Mouse (Mus musculus) gastrocnemius, adult 18-20 months (tissue): ENCODE measurements around the gene Col20a1. TPM values are rescaled to one million over a fixed set of nuclear protein-coding genes. Genes with fewer than 3 reads are reported as not detected.

Experiments used
- DNase-seq: peaks from one replicate; pipeline ENCODE4 v3.0.0; 2021; ENCODE audit warnings: low spot score
- long read RNA-seq, 2 experiments: library from polyadenylated mRNA; stranded (forward); transcript quantifications; one replicate each; pipeline ENCODE4 v2.0.0; 2021
- total RNA-seq, 2 experiments: library from RNA; stranded (reverse); gene quantifications; 2 replicates each; pipeline ENCODE4 v1.2.3; 2021

Col20a1 gene
- total RNA-seq: 1 to 10 TPM; 1.6 to 1.9 TPM
- long read RNA-seq, experiment 1: 0 reads
- long read RNA-seq, experiment 2, partial matches to known transcripts: 2 of 3 reads
- long read RNA-seq, experiment 2, other reads (novel, unspliced or antisense): 1 of 3 reads

GRCm38 (mm10) chr2:180986449-180986848 is at the start of gene Col20a1:
Col20a1 (plus strand) TSS chr2:180986535.
- no peak for DNase-seq

- no peak for DNase-seq
Observed at GRCm38 (mm10) chr2:180940187-180940586, 46.1 kb upstream of the Col20a1 start.

GRCm38 (mm10) chr2:180941869-180942268 is 44.5 kb upstream of the Col20a1 start:
- no peak for DNase-seq

- DNase-seq: no peak
Observed at GRCm38 (mm10) chr2:180949947-180950346, 36.4 kb upstream of the Col20a1 start.

- DNase-seq: no peak
Observed at GRCm38 (mm10) chr2:180952731-180953171, 33.6 kb upstream of the Col20a1 start.

GRCm38 (mm10) chr2:180953638-180954037 is 32.7 kb upstream of the Col20a1 start:
- DNase-seq: no peak

- no peak for DNase-seq
Observed at GRCm38 (mm10) chr2:180954061-180955047, 32.0 kb upstream of the Col20a1 start, which contains the start of gene Nkain4. Nkain4 (minus strand) TSS chr2:180954699.

GRCm38 (mm10) chr2:180959605-180960004 is 26.7 kb upstream of the Col20a1 start:
- DNase-seq: no peak

GRCm38 (mm10) chr2:180960187-180960586 is 26.1 kb upstream of the Col20a1 start:
- no peak for DNase-seq

GRCm38 (mm10) chr2:180962616-180963308 is 23.6 kb upstream of the Col20a1 start:
- DNase-seq: no peak

GRCm38 (mm10) chr2:180963956-180964355 is 22.4 kb upstream of the Col20a1 start:
- DNase-seq: peak; percentile 62

GRCm38 (mm10) chr2:180966092-180966882 is 20.0 kb upstream of the Col20a1 start:
- DNase-seq: no peak

GRCm38 (mm10) chr2:180967010-180967763 is 19.1 kb upstream of the Col20a1 start, which contains the start of gene Arfgap1:
Arfgap1 (plus strand) TSS chr2:180967225.
- DNase-seq: peak; percentile 92

GRCm38 (mm10) chr2:180981133-180981532 is 5.2 kb upstream of the Col20a1 start:
- DNase-seq: no peak

GRCm38 (mm10) chr2:180985635-180986034 is 700 bp upstream of the Col20a1 start:
- no peak for DNase-seq

- no peak for DNase-seq
Observed at GRCm38 (mm10) chr2:180987001-180987400, 666 bp downstream of the Col20a1 start.

- no peak for DNase-seq
Observed at GRCm38 (mm10) chr2:180987432-180988030, 1.2 kb downstream of the Col20a1 start.

GRCm38 (mm10) chr2:180988347-180988913 is 2.1 kb downstream of the Col20a1 start:
- DNase-seq: no peak

- DNase-seq: no peak
Observed at GRCm38 (mm10) chr2:180988948-180989347, 2.6 kb downstream of the Col20a1 start.

- DNase-seq: no peak
Observed at GRCm38 (mm10) chr2:180990347-180990746, 4.0 kb downstream of the Col20a1 start.
